Mouse (Mus musculus) stomach, embryonic 15.5 days (tissue): ENCODE data around the gene Lrrc23. TPM values are rescaled to one million over a fixed set of nuclear protein-coding genes. Genes with fewer than 3 reads are reported as not detected.
"Not testable (repeated sequence)": the region's sequence is repeated elsewhere in the genome, so short reads cannot be mapped to it uniquely, and the experiment has no call there.

Experiments used
- ATAC-seq: fragments of 200-750 bp; cut with Nextera tagmentation; 2 replicates; pipeline ENCODE4 v1.8.0; 2017; ENCODE audit warnings: low read depth, moderate number of reproducible peaks, moderate TSS enrichment; ENCODE audit not compliant: insufficient read depth, low FRiP score
- H3K27ac ChIP-seq: fragments of 300-500 bp; sonication (generic); 2 replicates; pipeline ENCODE4 v1.5.1; 2015; ENCODE audit warnings: mild to moderate bottlenecking, inconsistent platforms
- H3K27me3 ChIP-seq: fragments of 300-500 bp; sonication (generic); replicated peaks from 2 replicates; pipeline ENCODE4 v1.6.1; 2015; ENCODE audit warnings: inconsistent platforms
- H3K36me3 ChIP-seq: fragments of 300-500 bp; sonication (generic); 2 replicates; pipeline ENCODE4 v1.6.1; 2015; ENCODE audit warnings: inconsistent platforms
- H3K4me1 ChIP-seq: fragments of 300-500 bp; sonication (generic); 2 replicates; pipeline ENCODE4 v1.6.1; 2015; ENCODE audit warnings: inconsistent platforms
- H3K4me2 ChIP-seq: fragments of 300-500 bp; sonication (generic); 2 replicates; pipeline ENCODE4 v1.6.1; 2015; ENCODE audit warnings: mild to moderate bottlenecking, inconsistent platforms
- H3K4me3 ChIP-seq: fragments of 300-500 bp; sonication (generic); replicated peaks from 2 replicates; pipeline ENCODE4 v1.5.1; 2015; ENCODE audit warnings: inconsistent platforms
- H3K9ac ChIP-seq: fragments of 300-500 bp; sonication (generic); 2 replicates; pipeline ENCODE4 v1.6.1; 2015; ENCODE audit warnings: inconsistent platforms
- H3K9me3 ChIP-seq: fragments of 300-500 bp; sonication (generic); 2 replicates; pipeline ENCODE4 v1.6.1; 2016; ENCODE audit warnings: inconsistent platforms
- WGBS: fragments of 180-500 bp; shearing (Covaris S2); methylation state at CpG from one replicate; pipeline ENCODE4 v1.1.7; 2015; 5-methylcytosine and 5-hydroxymethylcytosine counted together
- polyA plus RNA-seq: library from polyadenylated mRNA; unstranded; fragments of >200 nt; fragmentation: Nextera tagmentation; extraction: Ambion mirVana; gene quantifications from 2 replicates; pipeline ENCODE4 v1.2.1, GENCODE M21; 2015

Gene Lrrc23
- polyA plus RNA-seq, 1 experiment from 2014 or later, result 1.3 TPM

DNA sequence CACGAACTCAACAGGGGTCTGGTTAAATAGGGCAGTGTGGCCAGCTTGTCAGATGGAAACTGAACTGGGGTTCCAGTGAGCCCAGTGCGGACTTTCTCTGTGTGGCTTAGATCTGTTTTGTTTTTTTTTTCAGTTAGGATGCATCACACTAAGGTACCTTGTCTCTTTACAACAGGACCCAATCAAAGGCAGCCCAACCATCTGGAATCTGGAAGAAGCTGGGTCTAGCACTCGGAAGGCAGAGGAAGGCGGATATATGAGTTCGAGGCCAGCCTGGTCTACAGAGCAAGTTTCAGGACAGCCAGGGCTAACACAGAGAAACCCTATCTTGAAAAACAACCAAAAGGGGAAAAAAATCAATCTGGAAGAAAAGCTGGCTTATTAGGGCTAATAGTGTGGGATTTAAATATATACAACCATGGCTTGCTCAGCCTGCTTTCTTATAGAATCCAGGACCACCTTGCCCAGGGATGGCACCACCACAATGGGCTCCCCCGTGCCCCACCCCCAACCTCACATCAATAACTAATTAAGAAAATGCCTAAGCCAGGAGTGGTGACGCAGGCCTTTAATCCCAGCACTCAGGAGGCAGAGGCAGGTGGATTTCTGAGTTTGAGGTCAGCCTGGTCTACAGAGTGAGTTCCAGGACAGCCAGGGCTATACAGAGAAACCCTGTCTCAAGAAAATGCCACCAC, 27.1 kb upstream of the Lrrc23 start:
- Histone ChIP-seq H3K36me3 (peaks cover 8% of the 10 kb centered on the region), H3K4me3 (peak overlapping the region; percentile 50), H3K9ac (no peak overlapping the region), H3K27me3 (no peaks in the 10 kb centered on the region), H3K27ac (peak overlapping the region; percentile 96), H3K4me2 (peak overlapping the region; percentile 89), H3K9me3 (no peaks in the 10 kb centered on the region), H3K4me1 (peaks cover 31% of the 10 kb centered on the region)
- 79% methylated on average over 7 of the region's 7 CpGs for WGBS
- ATAC-seq, result no peak

DNA sequence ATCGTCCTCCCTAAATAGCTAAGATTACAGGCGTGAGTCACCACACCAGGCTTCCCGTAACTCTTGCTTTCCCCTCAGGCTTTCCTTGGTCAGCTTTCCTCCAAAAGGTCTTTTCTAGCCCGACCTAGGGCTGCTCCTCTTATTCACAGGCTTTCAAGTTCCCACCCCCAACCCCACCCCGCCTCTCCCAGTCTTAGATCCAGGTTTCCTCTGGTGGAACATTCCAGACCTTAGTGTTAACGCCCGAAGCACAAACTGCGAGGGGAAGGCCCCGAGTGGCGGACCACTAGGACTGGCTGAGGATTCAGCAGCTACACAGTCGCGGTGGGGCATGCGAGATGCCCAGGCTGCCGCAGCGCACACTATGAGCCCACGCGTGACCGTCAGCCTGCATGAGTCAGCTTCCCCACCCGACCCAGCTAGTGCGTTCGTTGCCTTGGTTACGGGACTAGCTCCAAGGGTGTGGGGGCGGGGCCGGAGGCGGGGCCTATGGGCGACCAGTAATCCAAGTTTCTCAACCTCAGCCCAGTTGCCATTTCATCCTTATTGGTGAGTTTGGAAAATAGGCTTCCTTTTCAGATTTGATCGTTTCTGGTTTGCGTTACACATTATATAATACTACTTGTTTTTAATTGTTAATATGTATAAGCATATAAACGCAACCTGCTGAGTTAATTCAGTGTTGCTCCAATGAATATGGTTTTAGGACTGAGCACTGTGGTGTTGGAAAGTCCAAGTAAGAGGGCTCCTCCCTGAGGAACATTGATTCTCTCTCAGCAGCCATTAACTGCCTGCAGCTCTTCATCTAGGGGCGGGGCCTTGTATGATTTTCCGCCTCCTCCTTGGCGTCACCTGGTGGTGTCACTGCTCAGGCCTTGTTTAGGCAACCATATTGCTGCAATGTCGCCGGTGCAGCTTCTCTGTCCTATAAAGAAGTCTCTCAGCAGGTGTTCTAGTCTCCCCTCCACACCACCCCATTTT, 26.1 kb upstream of the Lrrc23 start:
- Histone ChIP-seq H3K9me3 (no peaks in the 10 kb centered on the region), H3K27me3 (no peaks in the 10 kb centered on the region), H3K36me3 (peaks cover 4% of the 10 kb centered on the region; the same call in 1 of the 2 replicates), H3K4me1 (peaks cover 28% of the 10 kb centered on the region), H3K4me2 (peak overlapping the region; percentile 89), H3K4me3 (peak overlapping the region; percentile 50), H3K9ac (0 out of 2 replicates have a peak overlapping the region, but pooled peaks have one; percentile 4), H3K27ac (peak overlapping the region; percentile 96)
- WGBS, result 2% methylated on average over 34 of the region's 34 CpGs
- peak; percentile 83 for ATAC-seq

GRCm38 (mm10) chr6:124804341-124804740, 24.8 kb upstream of the Lrrc23 start:
- H3K9me3 ChIP-seq, result no peaks in the 10 kb centered on the region
- no peak overlapping the region for H3K27ac ChIP-seq
- no peak for ATAC-seq
- H3K4me2 ChIP-seq, result no peak overlapping the region
- no peaks in the 10 kb centered on the region for H3K27me3 ChIP-seq
- H3K4me1 ChIP-seq, result peaks cover 15% of the 10 kb centered on the region
- WGBS, result 82% methylated on average over 3 of the region's 3 CpGs
- no peak overlapping the region for H3K4me3 ChIP-seq
- H3K36me3 ChIP-seq, result no peaks in the 10 kb centered on the region
- H3K9ac ChIP-seq, result no peak overlapping the region

DNA sequence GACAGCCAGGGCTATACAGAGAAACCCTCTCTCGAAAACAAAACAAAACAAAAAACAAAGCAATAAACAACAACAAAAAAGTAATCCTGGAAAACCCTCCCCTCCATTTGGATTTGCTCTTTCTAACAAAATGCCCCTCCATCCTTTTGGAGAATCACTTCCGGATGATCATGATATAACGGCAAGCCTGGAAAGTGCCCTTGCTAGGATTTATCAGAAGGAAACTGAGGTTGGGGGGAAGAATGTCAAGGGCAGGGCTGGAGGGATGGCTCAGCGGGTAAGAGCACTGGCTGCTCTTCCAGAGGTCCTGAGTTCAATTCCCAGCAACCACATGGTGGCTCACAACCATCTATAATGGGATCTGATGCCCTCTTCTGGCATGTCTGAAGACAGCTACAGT, 24.2 kb upstream of the Lrrc23 start:
- not testable (repeated sequence) for H3K4me3 ChIP-seq, H3K27ac ChIP-seq, H3K27me3 ChIP-seq, H3K9me3 ChIP-seq, H3K4me2 ChIP-seq, H3K36me3 ChIP-seq, ATAC-seq, H3K9ac ChIP-seq
- H3K4me1 ChIP-seq, result peaks cover 14% of the 10 kb centered on the region
- 93% methylated on average over 4 of the region's 4 CpGs for WGBS

- no peaks in the 10 kb centered on the region for H3K27me3 ChIP-seq
- WGBS, result 82% methylated on average over 3 of the region's 3 CpGs
- H3K9ac ChIP-seq, result no peak overlapping the region
- no peaks in the 10 kb centered on the region for H3K36me3 ChIP-seq
- H3K9me3 ChIP-seq, result no peaks in the 10 kb centered on the region
- H3K27ac ChIP-seq, result no peak overlapping the region
- H3K4me1 ChIP-seq, result peaks cover 12% of the 10 kb centered on the region
- ATAC-seq, result no peak
- H3K4me3 ChIP-seq, result no peak overlapping the region
- H3K4me2 ChIP-seq, result no peak overlapping the region
Measured at GRCm38 (mm10) chr6:124803061-124803460, 23.5 kb upstream of the Lrrc23 start.

- H3K4me1 ChIP-seq, H3K36me3 ChIP-seq, H3K9me3 ChIP-seq, H3K9ac ChIP-seq, H3K27me3 ChIP-seq, ATAC-seq, H3K27ac ChIP-seq: not testable (repeated sequence)
- peak overlapping the region; percentile 21 for H3K4me3 ChIP-seq
- 0 out of 2 replicates have a peak overlapping the region, but pooled peaks have one; percentile 30 for H3K4me2 ChIP-seq
- 16% methylated on average over 6 of the region's 9 CpGs for WGBS
Measured at GRCm38 (mm10) chr6:124802400-124802799, 22.9 kb upstream of the Lrrc23 start.

- no peak overlapping the region for H3K4me3 ChIP-seq
- H3K27me3 ChIP-seq, result no peaks in the 10 kb centered on the region
- H3K36me3 ChIP-seq, result no peaks in the 10 kb centered on the region
- no peak overlapping the region for H3K9ac ChIP-seq
- H3K4me1 ChIP-seq, result no peaks in the 10 kb centered on the region
- H3K4me2 ChIP-seq, result no peak overlapping the region
- peak overlapping the region; percentile 59; the same call in 1 of the 2 replicates for H3K27ac ChIP-seq
- ATAC-seq, result no peak
- 68% methylated on average over 2 of the region's 2 CpGs for WGBS
- H3K9me3 ChIP-seq, result no peaks in the 10 kb centered on the region
Measured at GRCm38 (mm10) chr6:124796200-124796599, 16.7 kb upstream of the Lrrc23 start.

DNA sequence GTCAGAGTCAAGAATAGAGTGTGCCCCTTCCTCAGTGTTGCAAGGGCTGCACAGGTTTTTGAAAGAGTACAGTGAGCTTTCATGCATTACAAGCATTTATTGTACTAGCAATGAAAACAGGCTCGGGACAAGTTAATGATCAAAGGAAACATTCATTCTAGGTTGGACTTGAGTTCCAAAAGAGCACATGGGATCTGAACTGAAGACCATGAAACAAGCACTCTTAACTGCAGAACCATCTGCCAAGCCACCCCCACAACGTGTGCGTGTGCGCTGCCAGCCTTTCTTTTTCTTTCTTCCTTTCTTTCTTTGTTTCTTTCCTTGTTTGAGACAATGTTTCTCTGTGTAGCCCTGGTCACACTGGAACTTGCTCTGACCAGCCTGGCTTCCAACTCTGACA, 16.3 kb upstream of the Lrrc23 start:
- no peak for ATAC-seq
- H3K4me2 ChIP-seq, result no peak overlapping the region
- H3K27me3 ChIP-seq, result no peaks in the 10 kb centered on the region
- H3K9me3 ChIP-seq, result no peaks in the 10 kb centered on the region
- WGBS, result 75% methylated on average over 4 of the region's 4 CpGs
- H3K4me1 ChIP-seq, result no peaks in the 10 kb centered on the region
- no peak overlapping the region for H3K4me3 ChIP-seq
- no peaks in the 10 kb centered on the region for H3K36me3 ChIP-seq
- H3K27ac ChIP-seq, result peak overlapping the region; percentile 59; the same call in 1 of the 2 replicates
- no peak overlapping the region for H3K9ac ChIP-seq

GRCm38 (mm10) chr6:124791911-124792310, 12.4 kb upstream of the Lrrc23 start:
- Histone ChIP-seq H3K27ac (no peak overlapping the region), H3K9ac (no peak overlapping the region), H3K4me3 (no peak overlapping the region), H3K4me2 (no peak overlapping the region), H3K27me3 (no peaks in the 10 kb centered on the region), H3K4me1 (no peaks in the 10 kb centered on the region), H3K36me3 (no peaks in the 10 kb centered on the region), H3K9me3 (no peaks in the 10 kb centered on the region)
- 84% methylated on average over 3 of the region's 3 CpGs for WGBS
- ATAC-seq, result no peak

GRCm38 (mm10) chr6:124790121-124790520, 10.6 kb upstream of the Lrrc23 start:
- Histone ChIP-seq H3K4me3 (no peak overlapping the region), H3K27me3 (no peaks in the 10 kb centered on the region), H3K9me3 (no peaks in the 10 kb centered on the region), H3K4me2 (no peak overlapping the region), H3K27ac (no peak overlapping the region), H3K4me1 (no peaks in the 10 kb centered on the region), H3K36me3 (no peaks in the 10 kb centered on the region), H3K9ac (no peak overlapping the region)
- ATAC-seq, result no peak
- WGBS, result 50% methylated on average over 4 of the region's 4 CpGs

- H3K27ac ChIP-seq, result no peak overlapping the region
- no peaks in the 10 kb centered on the region for H3K36me3 ChIP-seq
- no peak overlapping the region for H3K4me2 ChIP-seq
- no peak for ATAC-seq
- H3K9ac ChIP-seq, result no peak overlapping the region
- H3K27me3 ChIP-seq, result no peaks in the 10 kb centered on the region
- WGBS, result 83% methylated on average over 4 of the region's 4 CpGs
- no peaks in the 10 kb centered on the region for H3K9me3 ChIP-seq
- H3K4me1 ChIP-seq, result no peaks in the 10 kb centered on the region
- H3K4me3 ChIP-seq, result no peak overlapping the region
Measured at GRCm38 (mm10) chr6:124789519-124789918, 10.0 kb upstream of the Lrrc23 start.

- Histone ChIP-seq H3K4me3 (no peak overlapping the region), H3K9me3 (no peaks in the 10 kb centered on the region), H3K4me1 (peaks cover under 1% of the 10 kb centered on the region; the same call in 1 of the 2 replicates), H3K4me2 (no peak overlapping the region), H3K27me3 (no peaks in the 10 kb centered on the region), H3K27ac (no peak overlapping the region), H3K9ac (no peak overlapping the region), H3K36me3 (no peaks in the 10 kb centered on the region)
- no peak for ATAC-seq
- WGBS, result 68% methylated on average over 10 of the region's 10 CpGs
Measured at GRCm38 (mm10) chr6:124787722-124788121, 8.2 kb upstream of the Lrrc23 start.
